Mouse (Mus musculus): ENCODE data around the gene Rad23a. TPM values are rescaled to one million over a fixed set of nuclear protein-coding genes. Genes with fewer than 3 reads are reported as not detected.

Gene Rad23a
- polyA plus RNA-seq, 1 experiment from 2014 or later: 108 TPM

DNA sequence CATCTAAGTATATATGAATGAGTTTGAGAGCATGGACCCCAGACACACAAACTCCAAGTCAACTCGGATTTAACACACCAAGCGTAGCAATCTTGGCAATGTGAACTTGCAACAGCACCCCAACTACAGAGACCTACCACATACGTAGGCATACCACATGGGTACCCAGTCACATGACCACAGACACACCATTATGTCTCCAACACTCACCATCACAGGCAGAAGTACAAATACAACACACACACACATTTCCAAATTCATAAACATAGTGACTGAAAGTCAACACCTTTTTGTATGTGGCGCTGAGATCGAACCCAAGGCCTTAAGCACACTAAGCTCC is 30.6 kb downstream of the Rad23a start:
- Histone ChIP-seq H3K4me3 (no peak overlapping the region), H3K27me3 (replicated peaks) (peaks cover 55% of the 10 kb centered on the region), H3K4me1 (peaks cover 21% of the 10 kb centered on the region), H3K9me3 (0 out of 2 replicates have a peak, but pooled peaks cover 4% of the 10 kb centered on the region), H3K27ac (replicated peaks) (no peak overlapping the region), H3K4me2 (no peak overlapping the region), H3K9ac (no peak overlapping the region), H3K36me3 (no peaks in the 10 kb centered on the region)
- no peak for ATAC-seq (ENCODE audit: extremely low read depth, insufficient number of reproducible peaks, low FRiP score, low TSS enrichment)
- 74% methylated on average over 5 of the region's 5 CpGs for WGBS

DNA sequence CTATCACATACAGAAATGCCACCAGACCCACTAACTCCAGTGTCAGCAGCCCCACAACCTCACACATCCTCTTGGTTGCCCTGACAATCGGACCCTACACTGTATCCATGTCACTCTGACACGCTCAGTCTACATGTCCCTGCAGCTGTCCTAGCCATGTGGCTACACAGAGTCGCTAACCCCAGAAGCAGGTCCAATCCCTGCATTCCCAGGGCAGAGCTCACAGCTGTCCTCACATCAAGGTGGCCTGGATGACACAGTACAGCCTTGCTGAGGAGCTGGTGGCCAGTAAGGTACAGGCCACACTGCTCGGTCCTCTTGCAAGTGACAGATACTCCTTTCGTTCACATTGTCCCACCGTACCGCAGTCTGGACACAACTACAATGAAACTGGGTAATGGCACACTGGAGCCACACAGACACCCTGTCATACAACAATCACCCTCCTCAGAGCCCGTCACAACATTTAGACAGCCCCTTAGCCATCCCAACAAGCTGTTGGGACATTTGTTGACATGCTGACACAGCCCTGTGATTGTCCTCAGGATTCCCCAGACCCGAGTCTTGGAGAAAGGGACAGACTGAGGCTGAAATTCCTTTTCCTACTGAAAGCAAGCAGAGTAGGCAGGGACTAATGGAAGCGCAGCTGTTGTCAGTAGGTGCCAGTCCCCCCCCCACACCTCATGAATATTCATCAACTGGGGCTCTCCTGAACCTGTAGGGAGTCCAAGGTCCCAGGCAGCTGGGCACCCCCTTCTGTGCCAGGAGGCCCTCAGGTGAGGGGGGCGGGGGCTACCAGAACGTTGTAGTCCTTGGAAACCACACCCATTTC is 31.1 kb downstream of the Rad23a start:
- peaks cover 55% of the 10 kb centered on the region for H3K27me3 ChIP-seq (replicated peaks)
- no peak overlapping the region for H3K27ac ChIP-seq (replicated peaks)
- H3K9me3 ChIP-seq: 0 out of 2 replicates have a peak, but pooled peaks cover 4% of the 10 kb centered on the region
- H3K9ac ChIP-seq: no peak overlapping the region
- H3K4me2 ChIP-seq: no peak overlapping the region
- ATAC-seq (ENCODE audit: extremely low read depth, insufficient number of reproducible peaks, low FRiP score, low TSS enrichment): no peak; the same call in 1 of the 2 replicates
- no peak overlapping the region for H3K4me3 ChIP-seq
- H3K4me1 ChIP-seq: peaks cover 15% of the 10 kb centered on the region
- no peaks in the 10 kb centered on the region for H3K36me3 ChIP-seq
- WGBS: 50% methylated on average over 12 of the region's 12 CpGs

DNA sequence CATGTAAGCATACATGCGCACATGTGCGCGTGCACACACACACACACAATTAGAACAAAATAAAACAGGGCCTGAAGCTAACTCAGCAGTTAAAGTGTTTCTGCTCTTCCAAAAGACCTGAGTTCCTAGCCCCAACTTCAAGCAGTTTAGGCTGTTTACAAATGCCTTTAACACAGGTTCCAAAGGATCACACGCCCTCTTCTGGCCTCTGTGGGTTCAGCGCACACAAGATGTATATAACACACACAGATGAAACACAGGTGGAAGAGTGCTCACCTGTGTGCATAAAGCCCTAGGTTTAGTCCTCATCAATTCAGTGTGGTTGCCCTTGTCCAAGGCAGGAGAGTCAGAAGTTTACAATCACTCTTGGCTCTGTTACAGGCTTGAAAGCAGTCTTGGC is 34.4 kb downstream of the Rad23a start:
- Histone ChIP-seq H3K4me2 (no peak overlapping the region), H3K27me3 (replicated peaks) (peaks cover 60% of the 10 kb centered on the region), H3K9me3 (0 out of 2 replicates have a peak, but pooled peaks cover 4% of the 10 kb centered on the region), H3K9ac (no peak overlapping the region), H3K4me1 (peaks cover 6% of the 10 kb centered on the region), H3K36me3 (no peaks in the 10 kb centered on the region), H3K27ac (replicated peaks) (no peak overlapping the region), H3K4me3 (no peak overlapping the region)
- 90% methylated on average over 5 of the region's 5 CpGs for WGBS
- no peak for ATAC-seq (ENCODE audit: extremely low read depth, insufficient number of reproducible peaks, low FRiP score, low TSS enrichment)

DNA sequence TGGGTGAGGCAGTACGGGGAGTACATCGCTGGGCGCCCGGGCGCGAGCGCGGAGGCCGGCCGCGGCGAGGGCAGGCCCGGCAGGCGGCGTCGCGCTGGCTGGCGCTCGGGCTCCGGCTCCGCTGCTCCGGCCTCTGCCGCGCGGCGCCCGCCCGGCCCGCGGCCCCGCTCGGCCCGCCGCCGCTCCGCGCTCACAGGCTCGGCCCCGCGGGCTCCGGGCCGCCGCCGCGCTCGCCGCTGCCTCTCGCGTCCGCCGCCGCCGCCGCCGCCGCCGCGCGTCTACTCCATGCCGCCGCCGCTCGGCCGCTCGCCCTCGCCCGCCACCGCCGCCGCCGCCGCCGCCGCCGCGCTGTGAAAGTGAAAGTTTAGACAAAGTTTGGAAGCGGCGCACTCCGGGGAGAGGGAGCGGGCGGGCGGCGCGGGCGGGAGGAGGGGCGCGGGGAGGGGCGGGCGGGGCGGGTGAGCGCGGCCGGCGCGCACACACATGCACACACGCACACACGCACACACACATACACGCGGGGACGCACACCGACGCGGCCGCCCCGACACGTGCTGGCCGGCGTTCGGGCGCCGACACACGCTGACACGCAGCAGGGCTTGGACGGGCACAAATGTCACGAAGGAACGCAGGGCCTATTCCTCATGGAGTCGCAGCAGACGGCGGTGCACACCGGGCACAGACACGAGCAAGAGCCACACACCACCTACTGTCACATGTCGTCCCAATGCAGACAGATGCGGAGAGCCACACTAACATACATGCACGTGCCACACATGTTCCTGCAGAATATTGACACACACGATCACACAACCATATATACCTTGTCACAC is 40.2 kb downstream of the Rad23a start, which contains the start of gene Nfix:
Gene Nfix (minus strand): TSS at position 346 of the 833 bp plus-strand sequence.
- H3K9ac ChIP-seq: peak within 1 kb of the TSS; percentile 98
- peak within 1 kb of the TSS; percentile 85 for H3K27ac ChIP-seq (replicated peaks)
- 1% methylated on average over 80 of the region's 125 CpGs for whole genome bisulfite sequencing
- peak within 1 kb of the TSS; percentile 87 for H3K4me2 ChIP-seq
- H3K27me3 ChIP-seq (replicated peaks): peaks cover 85% of the 10 kb centered on the region
- no peaks in the 10 kb centered on the region for H3K9me3 ChIP-seq
- peaks cover 27% of the 10 kb centered on the region for H3K4me1 ChIP-seq
- H3K4me3 ChIP-seq: peak within 1 kb of the TSS; percentile 87
- peaks cover 8% of the 10 kb centered on the region for H3K36me3 ChIP-seq
- peak; percentile 2; the same call in 1 of the 2 replicates for ATAC-seq (ENCODE audit: extremely low read depth, insufficient number of reproducible peaks, low FRiP score, low TSS enrichment)

DNA sequence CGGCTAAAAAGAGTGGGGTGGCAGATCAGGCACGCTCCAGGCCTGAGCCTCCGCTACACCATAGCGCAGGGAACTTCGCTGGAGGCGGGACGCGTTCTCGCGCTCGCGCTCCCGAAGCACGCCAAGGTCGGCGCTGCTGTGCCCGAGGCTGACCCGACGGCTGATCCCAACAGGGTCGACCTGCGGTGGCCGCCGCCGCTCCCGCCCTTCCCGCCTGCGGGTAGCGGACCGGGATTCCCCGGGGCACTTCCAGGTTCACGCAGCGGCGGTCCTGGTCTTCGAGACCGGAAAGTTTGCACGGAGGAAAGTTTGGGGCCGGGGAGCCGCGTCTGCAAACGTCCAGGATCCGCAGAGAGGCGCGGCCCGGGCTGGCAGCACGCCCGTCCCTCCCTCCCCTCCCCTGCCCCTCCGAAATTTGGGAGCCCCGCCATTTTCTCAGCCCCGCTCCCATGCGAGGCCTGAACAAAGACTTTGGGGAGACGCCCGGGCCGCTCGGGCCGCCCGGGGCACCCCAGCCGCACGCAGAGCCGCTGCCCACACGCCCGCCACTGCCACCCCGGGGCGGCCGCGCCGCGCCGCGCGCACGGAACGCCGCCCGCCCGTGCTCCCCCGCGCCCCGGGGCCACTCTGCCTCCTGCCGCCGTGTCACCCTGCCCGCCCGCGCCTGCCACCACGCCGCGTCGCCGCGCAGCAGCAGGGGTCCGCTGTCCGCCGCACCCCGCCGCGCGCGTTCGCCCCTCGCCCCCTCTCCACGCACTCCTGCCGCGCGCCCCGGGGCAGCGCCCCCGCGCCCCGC is 41.1 kb downstream of the Rad23a start:
- Histone ChIP-seq H3K4me1 (peaks cover 36% of the 10 kb centered on the region), H3K4me2 (peak overlapping the region; percentile 87), H3K36me3 (peaks cover 8% of the 10 kb centered on the region), H3K9ac (peak overlapping the region; percentile 98), H3K27me3 (replicated peaks) (peaks cover 85% of the 10 kb centered on the region), H3K9me3 (no peaks in the 10 kb centered on the region), H3K4me3 (peak overlapping the region; percentile 87), H3K27ac (replicated peaks) (peak overlapping the region; percentile 85)
- no peak for ATAC-seq (ENCODE audit: extremely low read depth, insufficient number of reproducible peaks, low FRiP score, low TSS enrichment)
- 1% methylated on average over 85 of the region's 108 CpGs for WGBS

DNA sequence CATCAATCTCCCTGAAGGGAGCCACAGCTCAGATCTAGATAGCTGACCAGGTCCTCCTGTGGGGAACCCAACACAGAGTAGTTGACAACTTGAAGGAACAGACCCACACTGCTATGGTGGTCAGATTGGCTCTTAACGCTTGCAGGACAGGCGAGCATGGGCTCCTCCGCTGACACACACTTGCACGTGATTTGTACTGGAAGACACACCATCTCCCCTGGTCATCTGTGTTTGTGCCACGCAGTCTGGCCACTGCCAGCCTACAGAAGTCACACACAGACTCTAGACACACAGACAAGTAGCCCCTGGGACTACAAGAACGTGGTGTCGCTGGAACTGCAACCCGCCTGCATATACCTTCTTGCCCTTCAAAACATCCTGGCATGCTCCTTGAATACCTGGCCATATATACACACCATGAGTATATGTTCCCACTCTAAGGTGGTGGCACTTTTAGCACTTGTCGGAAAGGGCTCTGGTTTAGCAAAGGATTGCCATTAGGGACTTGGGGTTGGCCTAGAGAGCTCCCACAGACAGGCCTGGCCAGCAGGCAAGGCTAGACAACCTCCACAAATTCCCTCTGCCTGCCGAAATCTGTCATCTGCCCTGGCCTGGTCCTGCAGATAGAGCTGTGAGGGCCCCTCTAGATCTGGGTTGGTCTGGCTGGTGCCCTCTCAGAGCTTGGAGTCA is 41.9 kb downstream of the Rad23a start:
- Histone ChIP-seq H3K36me3 (peaks cover 8% of the 10 kb centered on the region), H3K4me1 (peaks cover 44% of the 10 kb centered on the region), H3K9ac (peak overlapping the region; percentile 98), H3K4me2 (peak overlapping the region; percentile 87), H3K27me3 (replicated peaks) (peaks cover 86% of the 10 kb centered on the region), H3K9me3 (no peaks in the 10 kb centered on the region), H3K4me3 (peak overlapping the region; percentile 87), H3K27ac (replicated peaks) (peak overlapping the region; percentile 85; the same call in 1 of the 2 replicates)
- 56% methylated on average over 10 of the region's 10 CpGs for WGBS
- no peak for ATAC-seq (ENCODE audit: extremely low read depth, insufficient number of reproducible peaks, low FRiP score, low TSS enrichment)

DNA sequence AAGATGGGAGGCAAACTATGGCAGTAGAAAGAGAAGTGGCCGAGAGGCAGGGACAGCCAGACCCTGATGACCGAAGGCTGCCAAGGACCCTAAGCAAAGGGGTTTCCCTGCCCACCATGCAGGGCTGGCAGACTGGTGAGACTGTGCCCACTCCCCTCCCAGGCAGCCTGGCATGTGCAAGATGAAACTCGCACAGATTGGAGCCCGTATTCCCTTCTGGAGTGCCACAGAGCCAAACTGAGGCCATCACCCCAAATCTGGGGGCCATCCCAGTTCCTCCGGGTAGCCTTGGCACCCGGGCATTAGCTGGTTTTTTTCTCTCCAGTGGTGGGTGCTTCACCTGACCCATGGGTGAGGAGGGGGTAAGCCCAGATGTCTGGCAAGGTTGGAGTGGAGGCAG is 42.5 kb downstream of the Rad23a start:
- Histone ChIP-seq H3K9me3 (no peaks in the 10 kb centered on the region), H3K27ac (replicated peaks) (no peak overlapping the region), H3K4me2 (peak overlapping the region; percentile 87), H3K4me3 (peak overlapping the region; percentile 87), H3K4me1 (peaks cover 49% of the 10 kb centered on the region), H3K27me3 (replicated peaks) (peaks cover 86% of the 10 kb centered on the region), H3K36me3 (peaks cover 8% of the 10 kb centered on the region), H3K9ac (peak overlapping the region; percentile 98)
- WGBS: 72% methylated on average over 6 of the region's 6 CpGs
- no peak for ATAC-seq (ENCODE audit: extremely low read depth, insufficient number of reproducible peaks, low FRiP score, low TSS enrichment)

DNA sequence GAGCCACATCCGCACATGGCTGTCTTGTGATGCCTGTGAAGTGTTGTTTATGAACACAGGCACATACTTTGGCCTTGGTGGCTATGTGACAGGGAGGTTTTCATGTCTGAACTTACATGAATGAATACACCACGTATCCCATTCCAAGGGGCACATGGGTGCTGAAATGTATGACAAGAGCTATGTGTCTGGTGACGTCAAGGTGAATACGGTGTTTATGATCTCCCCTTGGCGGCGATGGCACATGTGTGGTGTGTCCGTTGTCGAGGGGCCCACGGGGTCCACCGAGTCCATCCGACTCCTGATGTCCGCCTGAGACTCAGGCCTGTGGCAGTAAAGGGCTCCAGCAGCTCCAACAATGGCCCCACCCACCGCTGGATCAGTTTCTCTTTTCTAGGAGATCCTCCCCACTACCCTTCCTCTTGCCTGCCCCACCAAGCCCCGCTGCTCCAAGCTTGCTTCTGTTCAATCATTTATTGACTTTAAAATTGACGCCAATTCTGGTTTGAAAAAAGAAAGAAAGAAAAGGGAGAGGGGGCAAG is 43.1 kb downstream of the Rad23a start:
- Histone ChIP-seq H3K36me3 (peaks cover 8% of the 10 kb centered on the region), H3K9ac (no peak overlapping the region), H3K4me3 (no peak overlapping the region), H3K27ac (replicated peaks) (no peak overlapping the region), H3K9me3 (no peaks in the 10 kb centered on the region), H3K4me2 (0 out of 2 replicates have a peak overlapping the region, but pooled peaks have one; percentile 87), H3K4me1 (peaks cover 56% of the 10 kb centered on the region), H3K27me3 (replicated peaks) (peaks cover 86% of the 10 kb centered on the region)
- 79% methylated on average over 15 of the region's 15 CpGs for WGBS
- ATAC-seq (ENCODE audit: extremely low read depth, insufficient number of reproducible peaks, low FRiP score, low TSS enrichment): no peak

DNA sequence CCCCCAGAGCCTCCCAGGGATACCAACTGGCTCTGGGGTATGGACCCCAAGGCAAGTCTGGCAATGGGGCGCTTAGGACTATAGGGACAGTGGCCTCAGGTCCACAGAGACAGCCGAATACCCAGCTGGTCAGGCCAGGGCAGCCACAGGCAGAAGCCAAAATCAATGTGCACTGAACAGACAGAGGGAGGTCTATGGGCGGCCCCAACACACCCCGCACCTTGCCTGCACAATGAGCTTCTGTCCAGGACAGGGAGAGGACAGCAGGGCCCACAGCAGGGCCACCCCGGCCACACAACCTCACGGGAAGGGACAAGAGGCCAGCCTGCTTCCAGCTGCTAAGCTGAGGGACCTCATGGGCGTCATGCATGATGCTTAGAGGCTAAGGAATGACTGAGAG is 46.0 kb downstream of the Rad23a start:
- peak overlapping the region; percentile 78 for H3K27ac ChIP-seq (replicated peaks)
- 59% methylated on average over 7 of the region's 7 CpGs for WGBS

DNA sequence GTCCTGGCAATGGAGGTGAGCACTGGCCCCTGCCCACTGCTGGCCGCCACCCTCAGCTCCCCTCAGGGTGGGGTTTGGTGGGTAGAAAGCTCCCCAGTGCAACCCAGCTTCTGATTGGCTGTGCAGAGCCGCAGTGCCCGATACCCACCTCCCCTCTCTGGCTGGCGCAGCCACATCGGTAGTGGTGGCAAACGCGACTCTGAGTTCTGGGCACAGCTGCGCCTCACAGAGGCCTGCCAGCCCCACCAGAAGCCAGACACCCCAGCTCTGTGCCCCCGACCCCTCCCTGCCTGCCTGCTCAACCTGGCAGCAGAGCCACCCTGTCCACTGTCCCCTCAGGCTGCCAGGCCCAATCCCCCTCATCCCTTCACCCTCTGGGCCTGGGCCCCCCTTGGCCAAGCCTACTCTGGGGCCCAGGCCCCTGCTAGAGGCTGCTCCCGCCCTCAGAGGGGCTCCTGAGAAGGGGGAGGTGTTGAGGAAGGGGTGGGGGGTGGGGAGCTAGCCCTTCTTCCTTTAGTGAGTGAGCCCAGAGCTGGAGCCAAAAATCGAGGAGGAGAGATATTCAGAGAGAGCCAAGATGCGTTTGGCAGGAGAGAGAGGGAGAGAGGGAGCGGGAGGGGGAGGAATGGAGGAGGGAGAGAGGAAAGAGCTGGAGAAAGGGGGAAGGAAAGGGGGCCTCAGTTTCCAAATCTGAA is 46.5 kb downstream of the Rad23a start:
- Histone ChIP-seq H3K27ac (replicated peaks) (peak overlapping the region; percentile 78), H3K4me3 (peak overlapping the region; percentile 9; the same call in 1 of the 2 replicates), H3K9ac (peak overlapping the region; percentile 54), H3K36me3 (peaks cover 8% of the 10 kb centered on the region), H3K4me2 (peak overlapping the region; percentile 47), H3K9me3 (no peaks in the 10 kb centered on the region), H3K27me3 (replicated peaks) (peaks cover 98% of the 10 kb centered on the region), H3K4me1 (peaks cover 68% of the 10 kb centered on the region)
- 48% methylated on average over 13 of the region's 13 CpGs for WGBS
- no peak for ATAC-seq (ENCODE audit: extremely low read depth, insufficient number of reproducible peaks, low FRiP score, low TSS enrichment)

More for the DNA sequence above, 46.0 kb downstream of the Rad23a start:
- Histone ChIP-seq H3K36me3 (peaks cover 8% of the 10 kb centered on the region), H3K9me3 (no peaks in the 10 kb centered on the region), H3K9ac (peak overlapping the region; percentile 54), H3K4me3 (no peak overlapping the region), H3K4me1 (peaks cover 65% of the 10 kb centered on the region), H3K4me2 (peak overlapping the region; percentile 22), H3K27me3 (replicated peaks) (peaks cover 94% of the 10 kb centered on the region)
- ATAC-seq (ENCODE audit: extremely low read depth, insufficient number of reproducible peaks, low FRiP score, low TSS enrichment): no peak
